Mouse (Mus musculus) limb, embryonic 15.5 days (tissue): ENCODE data around the gene Brd3os. TPM values are rescaled to one million over a fixed set of nuclear protein-coding genes. Genes with fewer than 3 reads are reported as not detected.

ENCODE experiments used
- ATAC-seq: fragments of 200-750 bp; cut with Nextera tagmentation; 2 replicates; pipeline ENCODE4 v1.8.0; 2017; ENCODE audit warnings: low read depth, moderate TSS enrichment; ENCODE audit not compliant: insufficient number of reproducible peaks, low FRiP score, low TSS enrichment
- H3K27ac ChIP-seq: fragments of 300-500 bp; sonication (generic); 2 replicates; pipeline ENCODE4 v1.5.1; 2015; ENCODE audit warnings: moderate library complexity, mild to moderate bottlenecking, inconsistent platforms
- H3K27me3 ChIP-seq: fragments of 300-500 bp; sonication (generic); 2 replicates; pipeline ENCODE4 v1.6.1; 2015; ENCODE audit warnings: inconsistent platforms
- H3K36me3 ChIP-seq: fragments of 300-500 bp; sonication (generic); 2 replicates; pipeline ENCODE4 v1.6.1; 2015; ENCODE audit warnings: inconsistent platforms
- H3K4me1 ChIP-seq: fragments of 300-500 bp; sonication (generic); 2 replicates; pipeline ENCODE4 v1.6.1; 2015; ENCODE audit warnings: inconsistent platforms
- H3K4me2 ChIP-seq: fragments of 300-500 bp; sonication (generic); 2 replicates; pipeline ENCODE4 v1.6.1; 2015; ENCODE audit warnings: mild to moderate bottlenecking, inconsistent platforms
- H3K4me3 ChIP-seq: fragments of 300-500 bp; sonication (generic); 2 replicates; pipeline ENCODE4 v1.5.1; 2015; ENCODE audit warnings: mild to moderate bottlenecking, inconsistent platforms
- H3K9ac ChIP-seq: fragments of 300-500 bp; sonication (generic); 2 replicates; pipeline ENCODE4 v1.6.1; 2015; ENCODE audit warnings: inconsistent platforms
- H3K9me3 ChIP-seq: fragments of 300-500 bp; sonication (generic); 2 replicates; pipeline ENCODE4 v1.6.1; 2016; ENCODE audit warnings: inconsistent platforms
- WGBS: fragments of 180-500 bp; shearing (Covaris S2); methylation state at CpG from one replicate; pipeline ENCODE4 v1.1.7; 2015; 5-methylcytosine and 5-hydroxymethylcytosine counted together
- polyA plus RNA-seq: library from polyadenylated mRNA; unstranded; fragments of >200 nt; fragmentation: Nextera tagmentation; extraction: Ambion mirVana; gene quantifications from 2 replicates; pipeline ENCODE4 v1.2.1, GENCODE M21; 2015

Gene Brd3os
- polyA plus RNA-seq, 1 experiment from 2014 or later: 11.8 TPM

DNA sequence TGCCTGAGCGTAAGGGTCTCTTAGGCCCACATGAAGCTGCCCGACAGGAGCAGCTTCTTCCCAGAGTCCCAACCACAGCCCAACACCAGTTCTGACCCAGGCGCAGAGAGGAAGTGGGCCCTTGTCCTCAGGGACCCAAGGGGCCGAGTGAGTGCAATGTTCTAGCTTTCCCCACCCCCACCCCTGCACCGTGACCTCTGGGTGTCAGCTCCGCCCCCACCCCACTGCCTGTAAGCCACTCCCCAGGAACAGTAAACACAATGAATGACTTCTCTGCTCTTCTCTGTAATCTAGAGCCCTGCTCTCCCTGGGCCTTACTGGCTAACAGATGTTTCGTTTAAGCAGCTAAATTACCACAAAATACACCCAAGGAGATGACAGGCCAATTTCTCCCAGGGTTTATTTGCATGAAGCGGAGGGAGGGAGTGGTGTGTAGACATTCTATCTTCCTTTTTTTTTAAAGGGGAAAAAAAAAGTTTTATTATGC, 30.4 kb upstream of the Brd3os start:
- Histone ChIP-seq H3K9me3 (no peaks in the 10 kb centered on the region), H3K27me3 (no peaks in the 10 kb centered on the region), H3K27ac (peak overlapping the region; percentile 47), H3K9ac (no peak overlapping the region), H3K4me3 (no peak overlapping the region), H3K4me1 (peaks cover 55% of the 10 kb centered on the region), H3K4me2 (no peak overlapping the region), H3K36me3 (no peaks in the 10 kb centered on the region)
- 21% methylated on average over 8 of the region's 8 CpGs for WGBS
- ATAC-seq: no peak

DNA sequence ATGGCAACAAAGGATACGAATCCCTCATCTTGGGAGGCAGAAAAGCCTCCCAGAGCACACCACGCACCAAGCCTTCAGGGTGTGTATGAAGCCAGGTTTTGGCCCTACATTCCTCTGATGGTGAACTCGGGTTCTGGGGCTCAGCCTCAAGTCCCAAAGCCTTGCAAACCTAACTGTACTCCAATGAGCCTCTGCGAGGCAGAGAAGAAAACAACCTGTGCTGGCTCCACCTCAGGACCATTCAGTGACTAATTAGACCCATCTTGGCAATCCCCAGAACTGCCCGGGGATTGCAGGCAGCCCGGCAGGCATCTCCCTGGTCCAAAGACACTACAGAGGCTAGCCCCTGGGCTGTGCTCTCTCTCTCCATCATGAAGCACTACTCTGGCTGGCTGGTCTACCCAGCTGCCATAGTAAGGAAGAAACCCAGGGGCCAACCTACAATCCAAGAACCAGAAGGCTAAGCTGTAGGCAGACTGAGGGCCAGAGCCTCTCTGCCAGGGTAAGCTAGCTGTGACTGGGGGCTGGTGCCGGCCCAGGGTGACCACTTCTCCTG, 29.8 kb upstream of the Brd3os start:
- Histone ChIP-seq H3K36me3 (no peaks in the 10 kb centered on the region), H3K4me2 (no peak overlapping the region), H3K4me3 (no peak overlapping the region), H3K27ac (peak overlapping the region; percentile 47), H3K27me3 (no peaks in the 10 kb centered on the region), H3K9ac (no peak overlapping the region), H3K4me1 (peaks cover 55% of the 10 kb centered on the region), H3K9me3 (no peaks in the 10 kb centered on the region)
- WGBS: 16% methylated on average over 7 of the region's 7 CpGs
- ATAC-seq: no peak

DNA sequence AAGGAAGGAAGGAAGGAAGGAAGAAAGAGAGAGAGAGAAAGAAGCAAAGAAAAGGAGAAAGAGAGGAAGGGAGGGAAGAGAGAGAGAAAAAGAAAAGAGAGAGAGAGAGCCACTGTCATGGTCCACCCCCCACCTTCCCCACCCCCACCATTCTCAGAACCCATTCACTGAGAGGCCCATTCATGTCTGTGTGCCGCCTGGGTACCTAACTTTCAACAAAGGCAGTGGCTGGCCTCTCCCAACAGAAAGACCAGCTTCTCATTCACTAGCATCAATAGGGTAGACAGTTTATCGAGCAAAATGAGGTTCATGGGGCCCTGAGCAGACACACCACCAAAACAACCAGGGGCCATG, 28.6 kb upstream of the Brd3os start:
- no peak overlapping the region for H3K9ac ChIP-seq
- no peak overlapping the region for H3K4me2 ChIP-seq
- ATAC-seq: no peak
- H3K4me3 ChIP-seq: no peak overlapping the region
- H3K27me3 ChIP-seq: no peaks in the 10 kb centered on the region
- no peak overlapping the region for H3K27ac ChIP-seq
- H3K9me3 ChIP-seq: no peaks in the 10 kb centered on the region
- 68% methylated on average over 2 of the region's 2 CpGs for WGBS
- no peaks in the 10 kb centered on the region for H3K36me3 ChIP-seq
- peaks cover 66% of the 10 kb centered on the region for H3K4me1 ChIP-seq

DNA sequence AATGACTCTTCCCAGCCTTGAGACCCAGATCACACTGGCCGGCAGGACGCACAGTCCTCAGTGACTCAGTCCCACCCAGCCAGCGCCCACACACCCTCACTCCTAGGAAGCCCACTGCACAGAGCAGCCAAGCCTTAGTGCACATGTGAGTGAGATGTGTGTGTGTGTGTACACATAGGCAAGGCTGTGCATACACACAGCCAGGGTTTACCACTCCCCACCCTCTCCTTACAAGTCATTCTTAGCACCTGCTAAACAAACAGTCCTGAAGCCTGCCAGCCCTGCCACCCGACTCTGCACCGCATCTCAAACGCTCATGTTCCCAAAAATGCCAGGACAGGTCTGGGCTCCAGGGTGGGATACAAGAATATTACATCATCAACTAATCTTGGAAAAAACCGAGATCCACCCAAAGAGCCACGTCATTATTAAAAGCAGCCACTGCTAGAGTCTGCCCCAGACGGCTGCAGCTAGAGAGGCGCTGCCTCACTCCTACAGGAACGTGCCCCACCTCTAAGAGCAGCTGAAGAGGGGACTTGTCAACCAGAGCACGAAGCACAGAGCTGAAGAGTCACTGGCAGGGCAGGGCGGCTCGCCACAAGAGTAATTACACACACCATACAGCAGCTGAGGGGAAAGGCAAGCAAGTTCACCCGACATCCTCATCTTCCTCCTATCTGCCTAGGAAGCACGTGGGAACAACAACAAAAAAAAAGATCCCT, 28.0 kb upstream of the Brd3os start:
- ATAC-seq: no peak
- no peaks in the 10 kb centered on the region for H3K36me3 ChIP-seq
- 0 out of 2 replicates have a peak overlapping the region, but pooled peaks have one; percentile 5 for H3K4me2 ChIP-seq
- no peaks in the 10 kb centered on the region for H3K27me3 ChIP-seq
- H3K9ac ChIP-seq: no peak overlapping the region
- no peak overlapping the region for H3K4me3 ChIP-seq
- H3K27ac ChIP-seq: no peak overlapping the region; the same call in 1 of the 2 replicates
- no peaks in the 10 kb centered on the region for H3K9me3 ChIP-seq
- peaks cover 71% of the 10 kb centered on the region for H3K4me1 ChIP-seq
- WGBS: 32% methylated on average over 16 of the region's 16 CpGs

DNA sequence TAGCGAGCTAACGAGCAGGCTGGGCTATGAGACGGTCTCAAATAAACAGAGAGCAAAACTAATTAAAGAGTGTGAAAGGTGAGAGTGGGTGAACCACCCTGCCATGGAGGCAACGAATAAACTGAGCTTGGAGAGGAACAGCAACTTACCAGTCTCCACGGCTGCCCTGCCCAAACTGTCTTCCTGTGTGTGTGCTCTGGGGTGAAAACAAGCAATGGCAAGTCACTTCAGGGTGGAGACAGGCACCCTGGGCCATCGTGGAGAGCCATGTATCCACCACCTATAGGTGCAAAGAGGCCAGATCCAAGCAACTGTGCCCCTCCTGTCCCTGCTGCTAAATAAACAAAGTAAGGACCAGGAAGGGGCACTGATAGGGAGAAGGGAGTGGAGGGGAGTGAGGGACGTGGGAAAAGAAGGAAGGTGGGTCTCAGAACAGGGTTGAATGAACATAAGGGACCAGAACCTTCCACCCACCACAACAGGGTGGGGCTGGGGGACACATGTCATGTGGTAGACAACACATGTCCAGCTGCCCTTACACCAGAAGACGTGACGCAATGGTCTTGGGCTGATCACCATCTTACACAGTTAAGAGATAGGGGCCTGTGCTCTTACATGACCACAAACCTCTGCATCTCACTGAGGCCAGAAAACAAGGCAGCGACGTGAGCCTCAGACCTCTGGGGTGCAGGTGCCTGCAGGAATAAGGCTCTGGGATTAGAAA, 26.9 kb upstream of the Brd3os start:
- WGBS: 60% methylated on average over 11 of the region's 11 CpGs
- no peak overlapping the region for H3K27ac ChIP-seq

DNA sequence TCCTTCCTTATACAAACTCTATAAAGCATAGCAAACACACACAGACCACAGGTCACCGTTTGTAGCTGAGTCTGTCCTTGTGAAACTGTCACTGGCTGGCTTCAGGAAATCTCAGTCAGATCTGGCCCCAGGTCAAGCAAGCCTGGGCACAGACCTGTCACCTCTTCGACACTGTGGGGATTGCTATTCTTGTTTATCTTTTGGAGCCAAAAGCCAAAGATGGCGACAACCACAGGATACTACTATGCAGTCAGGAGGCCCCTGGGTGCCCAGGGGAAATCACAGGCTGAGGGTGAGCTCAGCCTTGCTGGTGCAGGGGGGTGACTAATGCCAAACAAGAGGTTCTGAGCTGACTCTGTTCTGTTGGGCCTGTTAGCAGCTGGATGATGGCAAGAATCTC, 25.7 kb upstream of the Brd3os start:
- H3K4me2 ChIP-seq: no peak overlapping the region

More for the DNA sequence above, 26.9 kb upstream of the Brd3os start:
- H3K9ac ChIP-seq: no peak overlapping the region
- H3K4me3 ChIP-seq: no peak overlapping the region
- H3K27me3 ChIP-seq: no peaks in the 10 kb centered on the region
- no peak overlapping the region for H3K4me2 ChIP-seq
- no peak for ATAC-seq
- H3K9me3 ChIP-seq: no peaks in the 10 kb centered on the region
- no peaks in the 10 kb centered on the region for H3K36me3 ChIP-seq
- H3K4me1 ChIP-seq: peaks cover 79% of the 10 kb centered on the region

DNA sequence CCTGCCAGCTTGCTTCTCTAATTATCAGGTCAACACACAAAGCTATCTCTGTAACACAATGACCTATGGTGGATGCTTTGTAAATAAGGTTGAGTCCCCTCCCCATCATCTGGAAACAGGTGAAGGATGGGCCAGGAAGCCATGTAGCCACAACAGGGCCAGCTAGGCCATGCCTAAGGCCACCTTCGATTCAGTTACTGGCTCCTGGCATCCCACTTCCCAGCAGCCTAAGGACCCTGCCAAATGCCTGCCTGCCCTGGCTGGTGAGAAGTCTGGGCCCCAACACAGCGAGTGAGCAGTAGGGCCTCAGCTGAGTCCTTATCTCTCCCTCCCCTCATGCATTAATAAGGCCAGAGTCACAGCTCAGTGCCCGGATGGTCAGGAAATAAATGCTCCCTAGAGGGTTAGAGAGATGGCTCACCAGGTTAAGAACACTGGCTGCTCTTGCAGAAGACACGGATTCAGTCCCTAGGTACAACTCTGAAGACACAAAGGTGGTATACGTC, 24.4 kb upstream of the Brd3os start:
- H3K9ac ChIP-seq: no peak overlapping the region
- H3K27ac ChIP-seq: no peak overlapping the region
- H3K9me3 ChIP-seq: no peaks in the 10 kb centered on the region
- H3K4me1 ChIP-seq: peaks cover 62% of the 10 kb centered on the region
- WGBS: 66% methylated on average over 5 of the region's 5 CpGs
- ATAC-seq: no peak
- H3K4me2 ChIP-seq: no peak overlapping the region
- no peak overlapping the region for H3K4me3 ChIP-seq
- H3K36me3 ChIP-seq: no peaks in the 10 kb centered on the region
- H3K27me3 ChIP-seq: no peaks in the 10 kb centered on the region

More for the DNA sequence above, 25.7 kb upstream of the Brd3os start:
- Histone ChIP-seq H3K4me1 (peaks cover 68% of the 10 kb centered on the region), H3K27ac (no peak overlapping the region), H3K4me3 (no peak overlapping the region), H3K9ac (no peak overlapping the region), H3K36me3 (no peaks in the 10 kb centered on the region), H3K27me3 (no peaks in the 10 kb centered on the region), H3K9me3 (no peaks in the 10 kb centered on the region)
- ATAC-seq: no peak
- 12% methylated on average over 3 of the region's 3 CpGs for WGBS

DNA sequence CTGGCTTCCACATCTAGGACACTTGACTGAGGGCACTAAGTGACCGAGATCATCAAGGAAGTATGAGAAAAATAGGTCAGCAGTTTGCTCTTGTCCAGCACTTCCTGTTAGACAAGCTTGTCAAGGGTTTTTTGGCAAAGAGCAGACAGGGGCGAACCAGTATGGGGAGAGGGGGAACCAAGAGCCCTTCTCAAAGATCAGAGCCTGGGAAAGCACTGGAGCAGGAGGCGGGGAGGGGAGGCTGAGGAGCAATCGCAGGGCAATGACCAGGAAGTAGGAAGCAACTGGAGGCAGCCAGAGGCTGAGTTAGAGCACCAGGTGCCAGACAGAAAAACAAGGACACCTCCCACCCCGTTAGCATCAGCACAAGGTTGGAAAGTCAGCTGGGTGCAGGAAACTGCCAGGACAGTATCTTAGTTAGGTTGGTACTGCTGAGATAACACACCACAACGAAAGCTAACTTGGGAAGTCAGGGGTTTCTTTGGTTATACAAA, 23.5 kb upstream of the Brd3os start:
- no peak overlapping the region for H3K4me2 ChIP-seq
- H3K36me3 ChIP-seq: no peaks in the 10 kb centered on the region
- no peaks in the 10 kb centered on the region for H3K9me3 ChIP-seq
- 45% methylated on average over 6 of the region's 6 CpGs for WGBS
- H3K9ac ChIP-seq: no peak overlapping the region
- no peak overlapping the region for H3K4me3 ChIP-seq
- no peak for ATAC-seq
- no peaks in the 10 kb centered on the region for H3K27me3 ChIP-seq
- H3K4me1 ChIP-seq: peaks cover 70% of the 10 kb centered on the region
- H3K27ac ChIP-seq: no peak overlapping the region

DNA sequence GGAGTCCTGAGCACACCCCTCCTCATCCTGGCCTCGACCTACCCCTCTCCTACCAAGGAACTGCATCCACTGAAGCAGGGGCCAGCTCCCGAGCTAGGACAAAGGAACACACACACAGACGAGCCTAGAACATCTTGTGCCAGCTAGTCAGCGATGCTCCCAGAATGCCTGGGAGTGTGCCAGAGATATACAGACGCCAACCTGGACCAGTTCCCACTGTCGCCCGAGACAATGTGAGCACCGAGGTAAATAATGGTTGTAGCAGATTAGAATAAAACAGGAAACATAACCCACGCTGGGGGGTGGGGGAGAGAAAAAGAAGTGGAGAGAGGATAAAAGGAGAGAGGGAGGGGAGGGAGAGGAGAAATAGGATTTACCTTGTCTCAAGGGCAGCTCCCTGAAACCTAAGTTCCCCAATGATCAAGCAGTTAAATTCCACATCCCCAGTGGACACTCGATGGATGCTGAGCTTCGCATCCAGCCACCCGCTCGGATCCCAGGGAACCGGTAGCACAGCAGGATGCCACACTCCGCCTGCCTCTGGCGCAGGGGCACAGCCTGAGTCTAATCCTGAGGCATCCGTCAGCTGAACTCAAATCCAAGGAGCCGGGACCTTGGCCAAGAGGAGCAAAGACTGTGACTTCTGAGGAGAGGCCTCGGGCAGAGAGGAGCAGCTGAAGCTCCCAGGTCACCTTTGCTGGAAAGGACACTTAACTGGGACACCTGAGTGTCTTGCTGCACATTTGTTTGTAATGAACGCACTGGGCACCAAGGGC, 20.6 kb upstream of the Brd3os start:
- ATAC-seq: no peak

DNA sequence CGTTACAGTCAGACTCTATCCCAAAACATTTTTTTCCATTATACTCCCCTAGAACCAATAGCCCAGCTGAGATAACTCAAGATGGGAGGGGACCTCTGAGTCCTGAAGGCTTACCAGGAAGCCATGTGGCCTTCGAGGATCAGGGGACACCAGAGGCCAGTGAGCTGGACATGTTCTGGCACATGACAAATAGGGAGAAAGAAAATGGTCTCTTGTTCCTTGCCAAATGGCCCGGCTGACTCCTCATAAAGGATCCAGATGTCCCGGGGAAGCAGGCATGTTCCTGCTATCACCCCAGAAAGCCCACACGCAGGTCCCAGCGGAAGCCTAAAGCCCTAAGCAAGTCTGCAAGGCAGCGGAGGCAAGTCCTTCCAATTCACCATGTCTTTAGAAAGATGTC, 18.5 kb upstream of the Brd3os start:
- Histone ChIP-seq H3K9ac (no peak overlapping the region), H3K27ac (no peak overlapping the region), H3K36me3 (no peaks in the 10 kb centered on the region), H3K9me3 (no peaks in the 10 kb centered on the region), H3K4me1 (peaks cover 58% of the 10 kb centered on the region), H3K27me3 (no peaks in the 10 kb centered on the region), H3K4me3 (no peak overlapping the region), H3K4me2 (no peak overlapping the region)
- 59% methylated on average over 7 of the region's 7 CpGs for WGBS
- no peak for ATAC-seq

More for the DNA sequence above, 20.6 kb upstream of the Brd3os start:
- no peak overlapping the region for H3K4me2 ChIP-seq
- no peak overlapping the region for H3K27ac ChIP-seq
- 70% methylated on average over 20 of the region's 20 CpGs for WGBS
- H3K36me3 ChIP-seq: no peaks in the 10 kb centered on the region
- no peak overlapping the region for H3K4me3 ChIP-seq
- H3K27me3 ChIP-seq: no peaks in the 10 kb centered on the region
- H3K9me3 ChIP-seq: no peaks in the 10 kb centered on the region
- H3K4me1 ChIP-seq: peaks cover 61% of the 10 kb centered on the region
- H3K9ac ChIP-seq: no peak overlapping the region

DNA sequence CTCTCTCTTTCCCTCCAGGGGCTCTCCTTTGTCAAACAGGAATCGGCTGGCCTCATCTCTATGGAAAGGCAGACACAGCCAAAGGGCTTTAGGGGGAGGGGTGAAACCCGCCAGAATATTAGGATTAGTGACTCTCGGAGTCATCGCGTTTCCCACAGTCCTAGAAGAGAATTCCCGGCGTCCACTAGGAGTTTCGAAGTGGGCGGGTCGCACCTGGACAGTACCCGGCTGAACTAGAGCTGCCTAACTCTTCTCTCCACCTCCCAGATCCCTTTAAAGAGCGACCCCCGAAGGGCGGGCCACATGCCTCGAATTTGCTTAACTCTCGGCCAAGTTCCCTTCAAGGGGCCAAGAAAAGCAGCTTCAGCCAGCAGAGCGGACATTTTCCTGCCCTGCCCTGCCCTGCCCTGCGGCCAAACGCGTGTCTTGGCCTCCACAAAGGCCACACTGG, 16.9 kb upstream of the Brd3os start:
- no peaks in the 10 kb centered on the region for H3K27me3 ChIP-seq
- H3K4me1 ChIP-seq: peaks cover 45% of the 10 kb centered on the region
- ATAC-seq: 0 out of 2 replicates have a peak, but pooled peaks have one; percentile 4
- H3K36me3 ChIP-seq: no peaks in the 10 kb centered on the region
- peak overlapping the region; percentile 99 for H3K4me2 ChIP-seq
- H3K27ac ChIP-seq: 0 out of 2 replicates have a peak overlapping the region, but pooled peaks have one; percentile 79
- WGBS: 1% methylated on average over 20 of the region's 20 CpGs
- no peaks in the 10 kb centered on the region for H3K9me3 ChIP-seq
- H3K9ac ChIP-seq: peak overlapping the region; percentile 68
- H3K4me3 ChIP-seq: peak overlapping the region; percentile 87
